Mouse (Mus musculus) heart, adult 18-20 months (tissue): ENCODE measurements around the gene Patl2. TPM values are rescaled to one million over a fixed set of nuclear protein-coding genes. Genes with fewer than 3 reads are reported as not detected.

Experiments
- DNase-seq, 2 experiments: peaks; one replicate each; pipeline ENCODE4 v3.0.0; 2021 to 2022; ENCODE audit warnings: mixed read lengths in 1 of 2
- total RNA-seq, 2 experiments: library from RNA; stranded (reverse); gene quantifications; 2 replicates each; pipeline ENCODE4 v1.2.3; 2021

Gene Patl2
- total RNA-seq, 2 experiments from 2014 or later, result not detected

- no peak for DNase-seq
Measured at GRCm38 (mm10) chr2:122171292-122171691, 14.7 kb downstream of the Patl2 start.

- no peak for DNase-seq
Measured at GRCm38 (mm10) chr2:122164293-122164692, 21.7 kb downstream of the Patl2 start.

- DNase-seq, result no peak
Measured at GRCm38 (mm10) chr2:122163430-122164195, 22.4 kb downstream of the Patl2 start.

- no peak for DNase-seq
Measured at GRCm38 (mm10) chr2:122162529-122162928, 23.5 kb downstream of the Patl2 start.

- no peak for DNase-seq
Measured at GRCm38 (mm10) chr2:122161542-122161941, 24.4 kb downstream of the Patl2 start.

GRCm38 (mm10) chr2:122160680-122161079 lies 25.3 kb downstream of the Patl2 start, which contains the start of gene Trim69:
Gene Trim69 (plus strand): TSS chr2:122160700.
- DNase-seq, result peak; percentile 84 to 95

- no peak for DNase-seq
Measured at GRCm38 (mm10) chr2:122159667-122160066, 26.3 kb downstream of the Patl2 start.

- DNase-seq, result no peak
Measured at GRCm38 (mm10) chr2:122158362-122158802, 27.6 kb downstream of the Patl2 start.

GRCm38 (mm10) chr2:122157561-122157960 lies 28.4 kb downstream of the Patl2 start:
- DNase-seq, result no peak

GRCm38 (mm10) chr2:122156051-122156700 lies 29.8 kb downstream of the Patl2 start:
- no peak for DNase-seq

GRCm38 (mm10) chr2:122155292-122155691 lies 30.7 kb downstream of the Patl2 start:
- DNase-seq, result no peak

- DNase-seq, result no peak
Measured at GRCm38 (mm10) chr2:122154479-122154878, 31.5 kb downstream of the Patl2 start.

- no peak for DNase-seq
Measured at GRCm38 (mm10) chr2:122153681-122154365, 32.2 kb downstream of the Patl2 start.

- no peak for DNase-seq
Measured at GRCm38 (mm10) chr2:122152850-122153249, 33.1 kb downstream of the Patl2 start.

- no peak for DNase-seq
Measured at GRCm38 (mm10) chr2:122151221-122151620, 34.8 kb downstream of the Patl2 start.

- DNase-seq, result no peak
Measured at GRCm38 (mm10) chr2:122149716-122150115, 36.3 kb downstream of the Patl2 start.

GRCm38 (mm10) chr2:122149316-122149715 lies 36.7 kb downstream of the Patl2 start:
- DNase-seq, result no peak

- peak; percentile 83 to 89 for DNase-seq
Measured at GRCm38 (mm10) chr2:122148242-122148917, 37.6 kb downstream of the Patl2 start.

GRCm38 (mm10) chr2:122147508-122148241 lies 38.3 kb downstream of the Patl2 start, which contains the start of gene B2m:
Gene B2m (plus strand): TSS chr2:122147686.
- DNase-seq, result peak; percentile 97 to 98

GRCm38 (mm10) chr2:122146687-122147086 lies 39.3 kb downstream of the Patl2 start:
- peak; percentile 63 for DNase-seq

GRCm38 (mm10) chr2:122145756-122146155 lies 40.2 kb downstream of the Patl2 start:
- no peak for DNase-seq
